Mouse (Mus musculus) stomach, postnatal 0 days (tissue): ENCODE measurements at regions not wholly inside any gene's neighbourhood (a gene's known extent, or its start where the extent isn't known, plus 50 kb on each side); places are given as distances from the start of the nearest gene placed in this dataset.

Experiments used
- ATAC-seq: fragments of 200-750 bp; cut with Nextera tagmentation; 2 replicates; pipeline ENCODE4 v1.8.0; 2017; ENCODE audit not compliant: low FRiP score, low TSS enrichment
- DNase-seq: peaks from one replicate; pipeline ENCODE4 v3.0.0-alpha.2; 2016; ENCODE audit warnings: low spot score
- H3K27ac ChIP-seq: fragments of 300-500 bp; sonication (generic); replicated peaks from 2 replicates; pipeline ENCODE4 v1.5.1; 2014; ENCODE audit warnings: mild to moderate bottlenecking, control low read depth
- H3K27me3 ChIP-seq: fragments of 300-500 bp; sonication (generic); 2 replicates; pipeline ENCODE4 v1.6.1; 2014; ENCODE audit warnings: low read length; ENCODE audit not compliant: control insufficient read depth, insufficient read depth
- H3K36me3 ChIP-seq: fragments of 300-500 bp; sonication (generic); 2 replicates; pipeline ENCODE4 v1.6.1; 2014; ENCODE audit warnings: low read length, mixed read lengths; ENCODE audit not compliant: control insufficient read depth, insufficient read depth
- H3K4me1 ChIP-seq: fragments of 300-500 bp; sonication (generic); replicated peaks from 2 replicates; pipeline ENCODE4 v1.6.1; 2014; ENCODE audit warnings: antibody characterized with exemption; ENCODE audit not compliant: control insufficient read depth, insufficient read depth
- H3K4me2 ChIP-seq: fragments of 300-500 bp; sonication (generic); replicated peaks from 2 replicates; pipeline ENCODE4 v1.6.1; 2014; ENCODE audit warnings: low read depth, mild to moderate bottlenecking, control low read depth, moderate library complexity
- H3K4me3 ChIP-seq: fragments of 300-500 bp; sonication (generic); 2 replicates; pipeline ENCODE4 v1.5.1; 2014; ENCODE audit warnings: low read depth, low read length, control low read depth
- H3K9ac ChIP-seq: fragments of 300-500 bp; sonication (generic); 2 replicates; pipeline ENCODE4 v1.6.1; 2014; ENCODE audit warnings: mild to moderate bottlenecking, low read length, control low read depth, mixed read lengths
- H3K9me3 ChIP-seq: fragments of 300-500 bp; sonication (generic); 2 replicates; pipeline ENCODE4 v1.6.1; 2016; ENCODE audit warnings: low read length; ENCODE audit not compliant: control insufficient read depth
- CTCF ChIP-seq: IDR thresholded peaks from 2 replicates; pipeline ENCODE4 v1.5.1; 2016; ENCODE audit warnings: antibody characterized with exemption, low read depth, mild to moderate bottlenecking, moderate library complexity
- EP300 ChIP-seq: optimal IDR thresholded peaks from 2 replicates; pipeline ENCODE3; 2016; ENCODE audit warnings: antibody characterized with exemption
- WGBS: fragments of 180-500 bp; shearing (Covaris S2); extraction: QIAGEN DNeasy Blood & Tissue Kit; methylation state at CpG from one replicate; pipeline ENCODE4 v1.1.7; 2014; 5-methylcytosine and 5-hydroxymethylcytosine counted together

- no peak for ATAC-seq
- no peak overlapping the region for H3K9ac ChIP-seq
- H3K4me1 ChIP-seq, result no peaks in the 10 kb centered on the region
- H3K9me3 ChIP-seq, result no peaks in the 10 kb centered on the region
- no peaks in the 10 kb centered on the region for H3K36me3 ChIP-seq
- TF ChIP-seq CTCF (no peak), EP300 (no peak)
- WGBS, result 78% methylated on average over 8 of the region's 8 CpGs
- H3K4me3 ChIP-seq, result no peak overlapping the region
- no peaks in the 10 kb centered on the region for H3K27me3 ChIP-seq
- DNase-seq, result no peak
- no peak overlapping the region for H3K4me2 ChIP-seq
- no peak overlapping the region for H3K27ac ChIP-seq
Measured at GRCm38 (mm10) chr9:47227298-47227697, 228.8 kb downstream of the Gm4791 start.

- no peak overlapping the region for H3K4me3 ChIP-seq
- H3K4me2 ChIP-seq, result no peak overlapping the region
- TF ChIP-seq EP300, result no peak
- TF ChIP-seq CTCF, result no peak
- no peaks in the 10 kb centered on the region for H3K4me1 ChIP-seq
- no peaks in the 10 kb centered on the region for H3K27me3 ChIP-seq
- no peak overlapping the region for H3K27ac ChIP-seq
- no peaks in the 10 kb centered on the region for H3K36me3 ChIP-seq
- no peak overlapping the region for H3K9ac ChIP-seq
- DNase-seq (no peak), ATAC-seq (no peak)
- WGBS, result 54% methylated on average over 5 of the region's 5 CpGs
- no peaks in the 10 kb centered on the region for H3K9me3 ChIP-seq
Measured at GRCm38 (mm10) chr9:47228736-47229135, 230.2 kb downstream of the Gm4791 start.

- H3K27ac ChIP-seq, result no peak overlapping the region
- H3K4me3 ChIP-seq, result no peak overlapping the region
- DNase-seq (no peak), ATAC-seq (no peak)
- 73% methylated on average over 6 of the region's 6 CpGs for WGBS
- no peaks in the 10 kb centered on the region for H3K4me1 ChIP-seq
- H3K27me3 ChIP-seq, result no peaks in the 10 kb centered on the region
- TF ChIP-seq EP300, result no peak
- TF ChIP-seq CTCF, result no peak
- H3K9ac ChIP-seq, result no peak overlapping the region
- no peak overlapping the region for H3K4me2 ChIP-seq
- no peaks in the 10 kb centered on the region for H3K36me3 ChIP-seq
- H3K9me3 ChIP-seq, result no peaks in the 10 kb centered on the region
Measured at GRCm38 (mm10) chr9:47229296-47229695, 230.8 kb downstream of the Gm4791 start.

- TF ChIP-seq EP300, result no peak
Measured at GRCm38 (mm10) chr9:47240950-47241349, 242.4 kb downstream of the Gm4791 start.

GRCm38 (mm10) chr9:47242051-47242450, 243.5 kb downstream of the Gm4791 start:
- Histone ChIP-seq H3K4me3 (no peak overlapping the region), H3K27ac (no peak overlapping the region), H3K9me3 (no peaks in the 10 kb centered on the region), H3K9ac (no peak overlapping the region), H3K27me3 (no peaks in the 10 kb centered on the region), H3K4me1 (no peaks in the 10 kb centered on the region), H3K4me2 (no peak overlapping the region), H3K36me3 (no peaks in the 10 kb centered on the region)
- 78% methylated on average over 6 of the region's 6 CpGs for WGBS
- ATAC-seq (no peak), DNase-seq (no peak)
- TF ChIP-seq CTCF, result no peak
- no peak for TF ChIP-seq EP300

More at GRCm38 (mm10) chr9:47240950-47241349, 242.4 kb downstream of the Gm4791 start:
- Histone ChIP-seq H3K9me3 (no peaks in the 10 kb centered on the region), H3K27me3 (no peaks in the 10 kb centered on the region), H3K4me1 (no peaks in the 10 kb centered on the region), H3K27ac (no peak overlapping the region), H3K9ac (no peak overlapping the region), H3K4me2 (no peak overlapping the region), H3K4me3 (no peak overlapping the region), H3K36me3 (no peaks in the 10 kb centered on the region)
- ATAC-seq (no peak), DNase-seq (no peak)
- 91% methylated on average over 8 of the region's 8 CpGs for WGBS

- DNase-seq (no peak), ATAC-seq (no peak)
- TF ChIP-seq EP300 (no peak), CTCF (no peak)
- H3K9me3 ChIP-seq, result no peaks in the 10 kb centered on the region
- H3K4me2 ChIP-seq, result no peak overlapping the region
- no peak overlapping the region for H3K4me3 ChIP-seq
- H3K4me1 ChIP-seq, result no peaks in the 10 kb centered on the region
- no peaks in the 10 kb centered on the region for H3K27me3 ChIP-seq
- no peaks in the 10 kb centered on the region for H3K36me3 ChIP-seq
- H3K27ac ChIP-seq, result no peak overlapping the region
- WGBS, result 74% methylated on average over 8 of the region's 8 CpGs
- no peak overlapping the region for H3K9ac ChIP-seq
Measured at GRCm38 (mm10) chr9:47242526-47242925, 244.0 kb downstream of the Gm4791 start.
